Mouse (Mus musculus): ENCODE data around the gene Ccdc142.

DNA sequence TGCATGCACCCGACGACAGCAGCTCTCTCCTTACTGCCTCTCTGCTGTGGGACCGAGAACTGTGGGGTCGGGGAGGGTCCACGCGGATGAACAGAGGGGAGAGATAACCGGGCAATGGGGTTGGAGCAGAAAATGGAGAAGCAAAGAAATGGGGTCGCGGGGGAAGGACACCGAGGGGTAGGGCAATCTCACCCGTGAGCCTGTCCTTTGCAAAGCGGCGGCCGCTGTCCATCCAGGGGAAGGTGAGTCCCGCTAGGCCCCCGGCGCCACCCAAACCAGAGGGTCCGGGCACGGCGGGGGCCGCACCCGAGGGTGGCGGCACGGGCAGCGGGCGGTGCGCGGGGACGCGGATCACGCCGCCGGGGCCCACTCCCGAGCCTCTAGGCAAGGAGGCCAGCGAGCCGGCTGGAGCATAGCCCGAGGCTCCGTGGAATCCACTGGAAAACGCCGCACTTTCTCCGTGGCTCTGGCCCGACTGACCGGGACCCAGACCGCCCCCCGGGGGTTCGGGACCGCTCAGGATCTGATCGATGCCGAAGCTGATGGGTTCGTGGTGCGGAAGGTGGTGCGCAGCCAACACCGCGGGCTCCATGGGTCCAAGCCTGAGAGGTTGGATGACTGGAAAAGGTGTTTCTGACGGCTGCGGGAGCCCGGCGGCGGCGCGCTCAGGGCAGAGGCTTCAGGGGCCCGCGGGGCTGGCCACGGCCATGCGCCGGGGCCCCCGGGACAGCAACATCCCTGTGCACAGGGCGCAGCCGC lies 31.7 kb upstream of the Ccdc142 start:
- no peak for TF ChIP-seq EP300 (IDR thresholded peaks at IDR 0.05; ENCODE audit: low read depth)
- no peak for TF ChIP-seq CTCF (IDR thresholded peaks at IDR 0.05; ENCODE audit: low read depth)
